In the genomic region with DNA sequence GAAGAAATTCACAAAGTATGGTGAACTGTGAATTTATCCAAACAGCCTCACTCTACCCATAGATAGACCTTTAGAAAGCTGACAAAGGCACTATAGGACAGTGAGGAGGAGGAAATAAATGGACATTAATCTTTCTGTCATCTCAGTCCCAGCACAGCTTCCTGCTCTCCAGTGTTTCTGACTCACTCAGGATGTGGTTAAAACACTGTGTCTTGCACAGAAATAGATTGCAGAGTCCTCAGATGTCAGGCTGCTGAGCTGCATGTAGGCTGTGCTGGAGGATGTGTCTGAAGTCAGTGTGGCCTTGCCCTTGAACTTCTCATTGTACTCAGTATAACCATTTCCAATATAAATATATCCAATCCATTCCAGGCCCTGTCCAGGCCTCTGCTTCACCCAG, we compare ENCODE assay signal across 13 mouse cellular contexts.
A peak's percentile ranks its signal among the peaks of the same experiment; 100 is the strongest.
DNase-seq lines count a peak whose midpoint lies in the region; ATAC-seq lines count a peak whose summit lies in the region.
"Had no signal": no experiment of that assay in that cellular context is flagged by ENCODE, and none has a peak within 500 bp of the region (broad histone marks: within the 10 kb centered on the region; RNA-seq: fewer than 3 reads in every experiment).

No protein-coding gene starts in this region.

- no peak for DNase-seq in liver, embryonic 11.5 days (ENCODE audit: low spot score)
- DNase-seq in liver = no peak
- DNase-seq in brain, adult 2 months (ENCODE audit: low read depth, low spot score) = peak; percentile 0
- DNase-seq in frontal cortex, postnatal 10 days (ENCODE audit: low spot score in 2 of 2) = no peak
- no peak for DNase-seq in B cell, adult 2 months
- DNase-seq: cerebellum, postnatal 10 days; heart, adult 2 months; lung, postnatal 14 days had no signal

- H3K4me2 ChIP-seq in liver, embryonic 11.5 days = no peak overlapping the region
- H3K4me2 ChIP-seq: embryonic facial prominence, embryonic 15.5 days; hindbrain, embryonic 15.5 days had no signal

- H3K27me3 ChIP-seq in liver, embryonic 11.5 days (replicated peaks; ENCODE audit: control insufficient read depth, insufficient read depth, low read length) = no peaks in the 10 kb centered on the region
- H3K27me3 ChIP-seq: embryonic facial prominence, embryonic 15.5 days; hindbrain, embryonic 15.5 days had no signal

- H3K9me3 ChIP-seq in liver, embryonic 11.5 days (ENCODE audit: control insufficient read depth, low read length) = no peaks in the 10 kb centered on the region
- H3K9me3 ChIP-seq: embryonic facial prominence, embryonic 15.5 days; G1E had no signal

- H3K4me3 ChIP-seq in liver, embryonic 11.5 days (ENCODE audit: low read depth, low read length) = no peak overlapping the region
- H3K4me3 ChIP-seq: embryonic facial prominence, embryonic 15.5 days; heart, adult 2 months; hindbrain, embryonic 15.5 days had no signal

- no peak overlapping the region for H3K27ac ChIP-seq in liver, embryonic 11.5 days (ENCODE audit: low read depth, low read length)
- H3K27ac ChIP-seq: embryonic facial prominence, embryonic 15.5 days; heart, adult 2 months; hindbrain, embryonic 15.5 days had no signal

- peak; percentile 41; the same call in 1 of the 2 replicates for ATAC-seq in liver, embryonic 11.5 days (replicated peaks; ENCODE audit: low FRiP score)
- peak; percentile 94 for ATAC-seq in megakaryocyte, adult 5-6 weeks (ENCODE audit: poor library complexity, severe bottlenecking)
- ATAC-seq in erythroblast, adult 5-6 weeks (replicated peaks; ENCODE audit: low FRiP score, poor library complexity, severe bottlenecking) = no peak

- H3K9ac ChIP-seq in liver, embryonic 11.5 days (ENCODE audit: low read depth, low read length) = no peak overlapping the region
- H3K9ac ChIP-seq: embryonic facial prominence, embryonic 15.5 days; hindbrain, embryonic 15.5 days had no signal

- no peaks in the 10 kb centered on the region for H3K36me3 ChIP-seq in liver, embryonic 11.5 days (ENCODE audit: control insufficient read depth, insufficient read depth, low read length)
- H3K36me3 ChIP-seq: embryonic facial prominence, embryonic 15.5 days; G1E; hindbrain, embryonic 15.5 days had no signal

- H3K4me1 ChIP-seq in liver, embryonic 11.5 days (replicated peaks; ENCODE audit: control insufficient read depth, insufficient read depth, low read length) = no peaks in the 10 kb centered on the region
- H3K4me1 ChIP-seq: embryonic facial prominence, embryonic 15.5 days; hindbrain, embryonic 15.5 days had no signal
